Mouse (Mus musculus) frontal cortex, postnatal 10 days (tissue): ENCODE measurements around the gene Mamdc2.

Source experiments
- DNase-seq, 2 experiments: peaks; one replicate each; pipeline ENCODE4 v3.0.0; 2022; ENCODE audit warnings: low spot score in 2 of 2, mixed read lengths in 1 of 2

The Mamdc2 gene

GRCm38 (mm10) chr19:23357253-23357652 lies 91.0 kb downstream of the Mamdc2 start:
- DNase-seq = no peak

GRCm38 (mm10) chr19:23354738-23355137 lies 93.5 kb downstream of the Mamdc2 start:
- DNase-seq = no peak

GRCm38 (mm10) chr19:23353881-23354401 lies 94.3 kb downstream of the Mamdc2 start:
- no peak for DNase-seq

- no peak for DNase-seq
These were observed 95.1 kb downstream of the Mamdc2 start for GRCm38 (mm10) chr19:23353161-23353560.

- no peak for DNase-seq
These were observed 96.3 kb downstream of the Mamdc2 start for GRCm38 (mm10) chr19:23351808-23352491.

GRCm38 (mm10) chr19:23349930-23350329 lies 98.3 kb downstream of the Mamdc2 start:
- DNase-seq = no peak

GRCm38 (mm10) chr19:23342782-23343181 lies 105.5 kb downstream of the Mamdc2 start:
- DNase-seq = no peak

GRCm38 (mm10) chr19:23332883-23333282 lies 115.4 kb downstream of the Mamdc2 start:
- DNase-seq = no peak

GRCm38 (mm10) chr19:23330842-23331241 lies 117.4 kb downstream of the Mamdc2 start:
- DNase-seq = no peak

- no peak for DNase-seq
These were observed 118.9 kb downstream of the Mamdc2 start for GRCm38 (mm10) chr19:23329346-23329745.

GRCm38 (mm10) chr19:23327056-23327640 lies 121.1 kb downstream of the Mamdc2 start:
- no peak for DNase-seq

GRCm38 (mm10) chr19:23323107-23323506 lies 125.1 kb downstream of the Mamdc2 start:
- no peak for DNase-seq

GRCm38 (mm10) chr19:23317989-23318358 lies 130.3 kb downstream of the Mamdc2 start:
- no peak for DNase-seq

GRCm38 (mm10) chr19:23317295-23317988 lies 130.8 kb downstream of the Mamdc2 start:
- no peak for DNase-seq

GRCm38 (mm10) chr19:23316851-23317250 lies 131.4 kb downstream of the Mamdc2 start:
- no peak for DNase-seq

GRCm38 (mm10) chr19:23309979-23310378 lies 138.3 kb downstream of the Mamdc2 start:
- no peak for DNase-seq

- no peak for DNase-seq
These were observed 141.6 kb downstream of the Mamdc2 start for GRCm38 (mm10) chr19:23306671-23307070.

- DNase-seq = no peak
These were observed 148.3 kb downstream of the Mamdc2 start for GRCm38 (mm10) chr19:23299987-23300386.

GRCm38 (mm10) chr19:23298917-23299316 lies 149.3 kb downstream of the Mamdc2 start:
- no peak for DNase-seq

GRCm38 (mm10) chr19:23297191-23297590 lies 151.1 kb downstream of the Mamdc2 start:
- DNase-seq = no peak

- no peak for DNase-seq
These were observed 159.0 kb downstream of the Mamdc2 start for GRCm38 (mm10) chr19:23289251-23289650.

GRCm38 (mm10) chr19:23281911-23282660 lies 166.2 kb downstream of the Mamdc2 start:
- no peak for DNase-seq
